ENCODE assay signal across 8 mouse cellular contexts in genomic region chr9:20888386-20888765, GRCm38 (mm10). TPM values are rescaled to one million over a fixed set of nuclear protein-coding genes. Genes with fewer than 3 reads are reported as not detected.
DNase-seq lines count a peak whose midpoint lies in the region; ATAC-seq and TF ChIP-seq lines count a peak whose summit lies in the region.

No protein-coding gene starts in this region.

- H3K9ac ChIP-seq in heart, embryonic 15.5 days: peak overlapping the region; percentile 81
- peak overlapping the region; percentile 78 for H3K9ac ChIP-seq in MEL (ENCODE audit: control insufficient read depth, low read depth, low read length, poor library complexity, severe bottlenecking)
- H3K9ac ChIP-seq in forebrain, postnatal 0 days: peak overlapping the region; percentile 81

- TF ChIP-seq CTCF in MEL (IDR thresholded peaks at IDR 0.05 in 2 of 3, conservative IDR thresholded peaks at IDR 0.05 in 1 of 3; ENCODE audit: control insufficient read depth in 1 of 3, insufficient read depth in 1 of 3, low read depth in 2 of 3, low read length in 3 of 3, poor library complexity in 1 of 3, severe bottlenecking in 1 of 3): no peak
- TF ChIP-seq CTCF in forebrain, postnatal 0 days (IDR thresholded peaks at IDR 0.05; ENCODE audit: low read depth): no peak

- H3K27me3 ChIP-seq in heart, embryonic 15.5 days: no peaks in the 10 kb centered on the region
- no peaks in the 10 kb centered on the region for H3K27me3 ChIP-seq in MEL (ENCODE audit: control insufficient read depth in 1 of 2, insufficient read depth in 2 of 2, low read length in 2 of 2)
- H3K27me3 ChIP-seq in forebrain, postnatal 0 days (ENCODE audit: insufficient read depth, low read length): no peaks in the 10 kb centered on the region

- TF ChIP-seq EP300 in MEL (IDR thresholded peaks at IDR 0.05; ENCODE audit: low read depth in 1 of 2, low read length in 2 of 2): no peak

- peaks cover 40% of the 10 kb centered on the region for H3K36me3 ChIP-seq in heart, embryonic 15.5 days
- peaks cover 15 to 34% of the 10 kb centered on the region in 2 experiments for H3K36me3 ChIP-seq in MEL (ENCODE audit: control insufficient read depth in 1 of 2, insufficient read depth in 2 of 2, low read length in 2 of 2)
- peaks cover 42% of the 10 kb centered on the region for H3K36me3 ChIP-seq in forebrain, postnatal 0 days (ENCODE audit: insufficient read depth)

- H3K4me1 ChIP-seq in heart, embryonic 15.5 days (replicated peaks): peaks cover 10% of the 10 kb centered on the region
- H3K4me1 ChIP-seq in MEL (ENCODE audit: control insufficient read depth in 1 of 2, insufficient read depth in 2 of 2, low read length in 2 of 2): peaks cover 2 to 33% of the 10 kb centered on the region in 2 experiments
- 0 out of 2 replicates have a peak, but pooled peaks cover 8% of the 10 kb centered on the region for H3K4me1 ChIP-seq in forebrain, postnatal 0 days (ENCODE audit: insufficient read depth)

- peak overlapping the region; percentile 89 for H3K4me2 ChIP-seq in heart, embryonic 15.5 days
- H3K4me2 ChIP-seq in forebrain, postnatal 0 days (ENCODE audit: low read depth): peak overlapping the region; percentile 88

- intact Hi-C loops in heart, postnatal 36 days (cut with DNase I): no loop called here

- DNase-seq in heart, postnatal 36 days: no peak
- DNase-seq in MEL (ENCODE audit: low read depth, low spot score): no peak
- no peak for DNase-seq in forebrain, postnatal 0 days
- DNase-seq in layer of hippocampus, adult 9-11 months: no peak
- DNase-seq in adrenal gland, adult 2 months: no peak
- no peak for DNase-seq in layer of hippocampus, adult 8-10 months (ENCODE audit: low spot score in 2 of 2)

- under 1% methylated on average over 30 of the region's 30 CpGs for WGBS in heart, embryonic 15.5 days
- under 1% methylated on average over 30 of the region's 30 CpGs for WGBS in forebrain, postnatal 0 days

- no peak for TF ChIP-seq POLR2A in MEL (IDR thresholded peaks at IDR 0.05; ENCODE audit: control insufficient read depth in 1 of 2, insufficient read depth in 1 of 2, low read depth in 1 of 2, low read length in 2 of 2, poor library complexity in 1 of 2)

- peak overlapping the region; percentile 91 for H3K27ac ChIP-seq in heart, embryonic 15.5 days
- H3K27ac ChIP-seq in MEL (ENCODE audit: control insufficient read depth, low read depth, low read length): peak overlapping the region; percentile 82
- H3K27ac ChIP-seq in forebrain, postnatal 0 days (ENCODE audit: low read depth, low read length): peak overlapping the region; percentile 97

- no peaks in the 10 kb centered on the region; the same call in 1 of the 2 replicates for H3K9me3 ChIP-seq in heart, embryonic 15.5 days (replicated peaks)
- no peaks in the 10 kb centered on the region for H3K9me3 ChIP-seq in MEL (replicated peaks; ENCODE audit: insufficient read depth, low read length)
- no peaks in the 10 kb centered on the region for H3K9me3 ChIP-seq in forebrain, postnatal 0 days (ENCODE audit: low read length)

- H3K4me3 ChIP-seq in heart, embryonic 15.5 days: peak overlapping the region; percentile 91
- H3K4me3 ChIP-seq in MEL (ENCODE audit: control insufficient read depth in 1 of 2, insufficient read depth in 1 of 2, low read depth in 2 of 2, low read length in 2 of 2): peak overlapping the region; percentile 78 to 81
- H3K4me3 ChIP-seq in forebrain, postnatal 0 days (ENCODE audit: low read depth, low read length): peak overlapping the region; percentile 91

- TF ChIP-seq RAD21 in MEL (IDR thresholded peaks at IDR 0.05; ENCODE audit: low read depth, low read length): no peak

- peaks cover 35% of the 10 kb centered on the region for H3K79me2 ChIP-seq in MEL (ENCODE audit: control insufficient read depth, insufficient read depth, low read length, poor library complexity)

- ATAC-seq in heart, embryonic 15.5 days (replicated peaks; ENCODE audit: insufficient number of reproducible peaks, insufficient read depth, low FRiP score, low read depth): no peak
- ATAC-seq in forebrain, postnatal 0 days: peak; percentile 42
- ATAC-seq in megakaryocyte-erythroid progenitor cell, adult 5-6 weeks (replicated peaks; ENCODE audit: low FRiP score, low TSS enrichment, poor library complexity, severe bottlenecking): peak; percentile 3

TF ChIP-seq in MEL, 35 proteins besides CTCF, POLR2A, EP300 and RAD21:
- TF ChIP-seq CHD2 (IDR thresholded peaks at IDR 0.05; ENCODE audit: low read length) (no peak), POLR2AphosphoS5 (IDR thresholded peaks at IDR 0.05; ENCODE audit: borderline replicate concordance, low read depth, low read length) (peak; percentile 48; the same call in 1 of the 2 replicates)
TF ChIP-seq in MEL: peak in this region for 1.

RNA-seq across cellular contexts. Expression of gene Ppan, which starts 0.4 kb away (rescaled TPM):
- 31.1 and 40.4 TPM in 2 replicates for polyA plus RNA-seq in heart, embryonic 15.5 days (2015; fragmentation: Nextera tagmentation; extraction: Ambion mirVana)
- 1 to 10 TPM; 5.8 to 8.7 TPM for total RNA-seq in heart, postnatal 36 days (2021)
- 612 and 763 TPM in 2 replicates for total RNA-seq in MEL (2012; rRNA removed)
- polyA plus RNA-seq in MEL (2012; ENCODE audit: insufficient read depth in 1 of 2, insufficient read length in 2 of 2, low read depth in 1 of 2, low replicate concordance in 2 of 2, missing spikeins in 1 of 2): 100 to 1,000 TPM; 251 to 953 TPM
- total RNA-seq in forebrain, postnatal 0 days (2014; rRNA removed): 55.5 and 72.4 TPM in 2 replicates
- polyA plus RNA-seq in forebrain, postnatal 0 days (2015; fragmentation: Nextera tagmentation; extraction: Ambion mirVana): 40.7 and 43.1 TPM in 2 replicates
- 127 and 174 TPM in 2 replicates for total RNA-seq in megakaryocyte-erythroid progenitor cell, adult 5-6 weeks (2014; fragmentation: Nextera tagmentation)
- 154 and 175 TPM in 2 replicates for total RNA-seq in megakaryocyte-erythroid progenitor cell, adult 5-6 weeks (2017)
- 10 to 100 TPM; 27.6 to 44.4 TPM for total RNA-seq in adrenal gland, adult 2 months (2021)
- 128 and 140 TPM in 2 replicates for polyA plus RNA-seq in adrenal gland, adult 2 months (2012; rRNA removed)
- 10 to 100 TPM; 21.8 to 28.1 (median 24.6) TPM for total RNA-seq in layer of hippocampus, adult 8-10 months (2022)

RNA-seq across cellular contexts. Expression of gene Angptl6, which starts 8.8 kb away (rescaled TPM):
- polyA plus RNA-seq in heart, embryonic 15.5 days (2015; fragmentation: Nextera tagmentation; extraction: Ambion mirVana): 2.0 and 3.3 TPM in 2 replicates
- total RNA-seq in heart, postnatal 36 days (2021): 1 to 10 TPM; 3.9 to 4.0 TPM
- 10.9 and 18.1 TPM in 2 replicates for total RNA-seq in MEL (2012; rRNA removed)
- polyA plus RNA-seq in MEL (2012; ENCODE audit: insufficient read depth in 1 of 2, insufficient read length in 2 of 2, low read depth in 1 of 2, low replicate concordance in 2 of 2, missing spikeins in 1 of 2): 10 to 100 TPM in 1 of 2 experiments, not detected in 1; 22.6 TPM
- 8.6 and 13.8 TPM in 2 replicates for total RNA-seq in forebrain, postnatal 0 days (2014; rRNA removed)
- 16.4 and 20.6 TPM in 2 replicates for polyA plus RNA-seq in forebrain, postnatal 0 days (2015; fragmentation: Nextera tagmentation; extraction: Ambion mirVana)
- total RNA-seq in megakaryocyte-erythroid progenitor cell, adult 5-6 weeks (2014; fragmentation: Nextera tagmentation): 1.1 and 2.7 TPM in 2 replicates
- 0.42 TPM in 1 of 2 replicates, not detected in the other for total RNA-seq in megakaryocyte-erythroid progenitor cell, adult 5-6 weeks (2017)
- 1 to 10 TPM; 3.3 TPM for total RNA-seq in adrenal gland, adult 2 months (2021)
- 4.0 and 6.5 TPM in 2 replicates for polyA plus RNA-seq in adrenal gland, adult 2 months (2012; rRNA removed)
- total RNA-seq in layer of hippocampus, adult 8-10 months (2022): 1 to 10 TPM; 6.8 to 8.9 (median 8.5) TPM

RNA-seq across cellular contexts. Expression of gene Eif3g, which starts 10.0 kb away (rescaled TPM):
- 183 and 207 TPM in 2 replicates for polyA plus RNA-seq in heart, embryonic 15.5 days (2015; fragmentation: Nextera tagmentation; extraction: Ambion mirVana)
- total RNA-seq in heart, postnatal 36 days (2021): 100 to 1,000 TPM; 104 to 117 TPM
- total RNA-seq in MEL (2012; rRNA removed): 1,228 and 1,516 TPM in 2 replicates
- 1,000 to 10,000 TPM in 1 of 2 experiments, not detected in 1; 1,873 TPM for polyA plus RNA-seq in MEL (2012; ENCODE audit: insufficient read depth in 1 of 2, insufficient read length in 2 of 2, low read depth in 1 of 2, low replicate concordance in 2 of 2, missing spikeins in 1 of 2)
- 129 and 137 TPM in 2 replicates for total RNA-seq in forebrain, postnatal 0 days (2014; rRNA removed)
- 232 and 242 TPM in 2 replicates for polyA plus RNA-seq in forebrain, postnatal 0 days (2015; fragmentation: Nextera tagmentation; extraction: Ambion mirVana)
- 308 and 325 TPM in 2 replicates for total RNA-seq in megakaryocyte-erythroid progenitor cell, adult 5-6 weeks (2014; fragmentation: Nextera tagmentation)
- total RNA-seq in megakaryocyte-erythroid progenitor cell, adult 5-6 weeks (2017): 259 and 301 TPM in 2 replicates
- 100 to 1,000 TPM; 156 to 170 TPM for total RNA-seq in adrenal gland, adult 2 months (2021)
- polyA plus RNA-seq in adrenal gland, adult 2 months (2012; rRNA removed): 123 and 133 TPM in 2 replicates
- total RNA-seq in layer of hippocampus, adult 8-10 months (2022): 100 to 1,000 TPM; 118 to 139 (median 131) TPM

RNA-seq across cellular contexts. Expression of gene A230050P20Rik, which starts 19.9 kb away (rescaled TPM):
- 7.1 and 13.4 TPM in 2 replicates for polyA plus RNA-seq in heart, embryonic 15.5 days (2015; fragmentation: Nextera tagmentation; extraction: Ambion mirVana)
- 1 to 10 TPM; 4.2 to 4.6 TPM for total RNA-seq in heart, postnatal 36 days (2021)
- total RNA-seq in MEL (2012; rRNA removed): 53.9 and 63.7 TPM in 2 replicates
- polyA plus RNA-seq in MEL (2012; ENCODE audit: insufficient read depth in 1 of 2, insufficient read length in 2 of 2, low read depth in 1 of 2, low replicate concordance in 2 of 2, missing spikeins in 1 of 2): 100 to 1,000 TPM; 190 to 199 TPM
- total RNA-seq in forebrain, postnatal 0 days (2014; rRNA removed): 18.0 and 22.1 TPM in 2 replicates
- 5.0 and 19.6 TPM in 2 replicates for polyA plus RNA-seq in forebrain, postnatal 0 days (2015; fragmentation: Nextera tagmentation; extraction: Ambion mirVana)
- 37.9 and 44.3 TPM in 2 replicates for total RNA-seq in megakaryocyte-erythroid progenitor cell, adult 5-6 weeks (2014; fragmentation: Nextera tagmentation)
- total RNA-seq in megakaryocyte-erythroid progenitor cell, adult 5-6 weeks (2017): 11.9 and 24.0 TPM in 2 replicates
- 10 to 100 TPM; 19.4 to 20.1 TPM for total RNA-seq in adrenal gland, adult 2 months (2021)
- 140 and 164 TPM in 2 replicates for polyA plus RNA-seq in adrenal gland, adult 2 months (2012; rRNA removed)
- 10 to 100 TPM; 83.6 to 95.7 (median 90.0) TPM for total RNA-seq in layer of hippocampus, adult 8-10 months (2022)
